Mouse (Mus musculus): Measurements from ENCODE around the gene Eps8l1.

The Eps8l1 gene

DNA sequence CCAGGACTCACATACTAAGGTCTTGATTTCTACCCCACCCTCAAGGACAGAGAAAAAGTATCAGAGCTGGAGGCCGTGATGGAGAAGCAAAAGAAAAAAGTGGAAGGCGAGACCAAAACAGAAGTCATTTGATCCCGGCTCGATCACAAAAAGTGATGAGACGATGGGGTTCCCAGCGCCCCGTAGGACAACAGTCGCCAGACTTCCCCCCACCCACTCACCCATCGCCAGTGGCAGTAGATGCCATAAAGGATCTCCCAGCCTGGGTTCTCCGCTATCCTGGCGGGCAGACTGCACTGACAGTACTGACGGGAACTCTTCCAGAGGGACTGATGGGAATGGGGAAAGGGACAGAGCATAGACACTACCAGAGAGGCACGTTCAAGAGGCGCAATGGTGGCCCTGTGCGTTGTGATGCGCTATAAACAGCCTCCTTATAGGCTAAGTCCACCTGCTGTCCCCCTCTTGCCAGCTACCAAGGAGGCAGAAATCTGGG is 18.4 kb downstream of the Eps8l1 start:
- DNase-seq: no peak

DNA sequence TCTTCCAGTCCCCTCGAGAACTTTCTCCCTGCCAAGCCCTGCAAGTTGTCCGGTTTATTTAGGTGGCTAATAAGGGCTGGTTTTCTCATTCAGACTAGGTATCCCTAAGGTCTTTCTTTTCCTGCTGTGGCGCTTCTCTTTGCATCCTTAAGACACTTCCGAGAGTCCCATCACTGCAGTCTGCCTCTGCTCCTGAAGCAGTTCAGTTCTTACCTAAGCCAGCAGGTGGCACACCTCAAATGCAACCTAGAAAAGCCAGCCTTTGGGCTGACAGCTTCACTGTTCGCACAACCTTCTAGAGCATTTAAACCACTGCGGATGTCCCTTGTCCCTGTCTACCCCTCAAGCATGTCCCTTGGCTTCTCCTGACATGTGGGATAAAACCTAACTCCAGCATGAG is 19.2 kb downstream of the Eps8l1 start:
- peak; percentile 49 for DNase-seq

GRCm38 (mm10) chr7:4482281-4482680 is 21.8 kb downstream of the Eps8l1 start:
- no peak for DNase-seq

DNA sequence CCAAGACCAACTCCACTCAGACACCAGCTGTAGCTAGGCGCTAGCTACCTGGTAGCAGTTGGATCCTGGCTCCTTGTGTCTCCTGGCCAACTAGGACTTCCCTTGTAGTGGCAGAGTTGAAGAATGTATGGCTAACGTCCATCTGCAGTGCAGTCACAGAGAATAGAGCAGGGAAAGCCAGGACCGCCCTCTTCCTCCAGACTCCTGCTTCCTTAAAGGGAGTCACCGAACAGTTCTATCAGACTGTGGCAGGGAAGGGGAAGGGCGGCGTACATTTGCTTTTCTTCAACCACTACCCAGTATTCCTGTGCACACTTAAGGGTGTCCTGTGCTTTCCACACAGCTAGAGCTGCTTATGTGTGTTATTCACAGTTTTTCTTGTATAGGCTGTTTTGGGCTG is 30.8 kb downstream of the Eps8l1 start:
- no peak for DNase-seq

DNA sequence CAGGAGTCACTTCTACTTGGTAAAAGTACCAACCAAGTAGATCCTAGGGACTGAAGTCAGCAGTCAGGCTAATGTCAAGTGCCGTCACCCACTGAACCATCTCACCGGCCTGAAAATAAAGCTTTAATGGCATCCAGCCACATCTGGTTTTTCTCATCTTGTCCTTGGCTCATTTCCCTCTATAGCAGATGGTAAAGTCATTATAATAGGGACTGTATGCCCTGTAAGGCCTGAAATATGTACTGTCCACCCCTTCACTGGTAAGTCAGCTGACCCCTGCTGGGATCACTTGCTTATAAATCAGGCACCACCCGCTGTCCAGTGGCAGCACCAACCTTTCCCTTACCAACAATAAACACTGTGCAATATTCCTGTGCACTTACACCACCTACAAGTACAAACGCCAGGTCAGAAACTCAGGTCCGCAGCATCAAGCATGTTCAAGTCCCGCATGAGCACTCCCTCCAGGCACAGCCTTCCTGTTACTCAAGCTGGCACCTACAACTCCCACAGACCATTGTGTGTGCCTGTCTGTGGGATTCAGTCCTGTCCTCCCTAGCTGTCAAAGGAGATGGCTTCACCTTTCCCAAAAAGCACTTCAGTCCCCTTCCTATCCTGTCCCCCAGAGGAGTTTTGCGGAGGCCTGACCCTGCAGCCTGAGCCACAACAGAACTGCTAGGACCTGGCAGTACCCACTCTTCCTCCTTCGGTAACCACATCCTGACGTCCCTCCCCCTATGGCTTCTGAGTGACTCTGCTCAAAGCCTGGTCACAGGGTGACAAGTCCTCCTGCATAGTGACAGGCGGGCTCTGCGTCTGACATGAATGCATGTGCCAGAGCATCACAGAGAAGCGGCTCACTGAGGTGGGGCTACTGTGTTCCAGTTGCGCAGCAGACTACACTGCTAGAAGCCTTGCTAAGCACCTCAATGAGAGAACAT is 32.1 kb downstream of the Eps8l1 start:
- no peak for DNase-seq

DNA sequence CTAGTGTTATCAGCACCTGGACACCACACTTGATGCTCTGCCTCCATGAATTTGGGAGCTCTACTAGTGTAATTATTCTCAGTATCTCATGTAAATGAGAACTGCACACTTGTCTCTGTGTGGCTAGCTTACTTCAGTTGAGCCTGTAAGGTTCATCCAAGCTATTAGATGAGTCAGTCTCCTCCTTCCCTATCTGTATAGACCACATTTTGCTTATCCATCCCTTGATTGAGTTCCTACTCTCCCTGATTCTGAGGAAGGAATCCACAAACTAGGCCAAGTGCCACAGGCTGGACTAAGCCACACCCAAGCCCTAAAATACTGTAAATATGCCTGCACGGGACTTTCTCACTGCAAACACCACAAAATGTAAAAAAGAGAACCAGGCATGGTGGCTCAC is 33.5 kb downstream of the Eps8l1 start:
- no peak for DNase-seq

- DNase-seq: no peak
Observed at GRCm38 (mm10) chr7:4496468-4496867, 36.0 kb downstream of the Eps8l1 start.

GRCm38 (mm10) chr7:4497271-4497903 is 36.9 kb downstream of the Eps8l1 start:
- no peak for DNase-seq

DNA sequence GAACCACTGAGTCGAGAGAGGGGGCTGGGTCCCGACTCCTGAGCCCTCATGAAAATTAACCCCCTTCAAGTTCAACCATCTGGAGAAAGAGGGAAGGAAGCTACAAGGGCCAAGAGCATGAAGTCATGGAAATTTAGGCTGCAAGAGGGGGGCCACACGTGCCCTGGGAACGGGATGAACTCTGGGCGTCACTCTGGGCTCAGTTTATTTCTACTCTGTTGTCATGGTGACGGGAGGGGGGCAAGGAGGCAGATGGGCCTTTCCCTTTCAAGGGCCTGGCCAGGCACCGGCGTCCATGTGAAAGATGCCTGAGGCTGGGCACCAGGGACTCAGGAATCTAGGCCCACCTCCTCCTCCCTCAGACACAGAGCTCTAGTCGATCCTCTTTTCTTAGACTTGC is 37.8 kb downstream of the Eps8l1 start:
- DNase-seq: no peak

- no peak for DNase-seq
Observed at GRCm38 (mm10) chr7:4499034-4499433, 38.6 kb downstream of the Eps8l1 start.

DNA sequence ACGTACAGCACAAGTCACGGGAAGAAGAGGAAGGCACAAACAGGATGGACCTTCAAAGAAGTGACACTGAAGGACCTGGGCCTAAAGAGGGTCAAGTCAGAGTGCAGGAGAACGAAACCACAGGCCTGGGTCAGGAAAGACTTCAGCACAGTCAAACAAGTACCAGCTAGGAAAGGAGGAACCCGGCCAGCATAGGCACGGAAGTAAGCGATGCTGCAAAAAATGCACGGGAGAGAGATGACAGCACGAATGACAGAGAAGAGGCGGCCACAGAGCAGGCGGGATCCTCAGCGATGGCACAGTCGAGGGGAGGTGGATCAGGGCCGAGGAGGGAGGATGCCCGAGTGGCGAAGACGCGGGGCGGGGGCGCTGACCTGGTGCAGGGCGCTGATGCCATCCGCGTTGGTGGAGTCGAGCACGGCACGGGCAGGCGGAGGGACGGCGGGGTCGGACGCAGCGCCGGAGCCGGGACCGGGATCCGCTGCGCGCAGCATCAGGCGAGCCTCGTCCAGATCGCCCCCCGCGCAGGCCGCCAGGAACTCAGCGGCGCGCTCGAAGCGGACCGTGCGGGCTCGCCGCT is 40.5 kb downstream of the Eps8l1 start:
- peak; percentile 74 for DNase-seq

DNA sequence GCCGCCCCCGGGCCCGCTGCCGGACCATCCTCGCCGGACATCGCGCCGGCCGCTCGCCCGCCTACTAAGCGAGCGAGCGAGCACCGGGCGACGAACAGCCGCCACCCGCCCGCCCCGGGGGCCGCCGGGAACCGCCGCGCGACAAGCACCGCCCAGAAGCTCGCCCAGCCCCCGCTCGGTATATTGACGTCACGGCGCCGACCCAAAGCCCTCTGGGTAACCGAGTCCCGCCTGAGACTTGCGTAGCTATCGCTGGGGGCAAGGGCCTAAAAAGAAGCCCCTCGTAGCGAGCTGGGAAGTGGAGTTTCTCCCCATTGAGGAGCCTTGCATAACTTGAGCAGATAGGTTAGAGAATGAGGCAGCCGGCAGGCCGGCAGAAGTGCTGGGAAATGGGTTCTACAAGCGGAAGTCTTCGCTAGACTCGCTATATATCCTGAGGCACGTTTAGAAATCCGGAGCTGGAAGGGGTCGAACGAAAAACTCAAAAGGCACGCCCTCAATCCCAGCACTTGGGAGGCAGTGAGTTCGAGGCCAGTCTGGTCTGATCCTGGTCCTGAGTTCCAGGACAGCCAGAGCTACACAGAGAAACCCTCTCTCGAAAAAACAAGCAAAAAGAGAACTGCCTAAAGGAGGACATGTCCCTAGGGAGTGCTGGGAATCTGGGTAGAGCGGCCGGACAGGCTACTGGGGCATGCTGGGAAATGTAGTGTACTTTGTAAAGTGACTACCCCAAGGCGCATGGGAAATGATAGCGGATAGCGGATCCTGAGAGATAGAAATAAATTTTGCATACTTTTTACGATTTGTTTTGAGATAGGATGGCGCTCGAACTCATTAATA is 41.3 kb downstream of the Eps8l1 start, which contains the start of gene Ppp1r12c:
Gene Ppp1r12c (minus strand): TSS at position 123 of the 840 bp plus-strand sequence.
- DNase-seq: peak; percentile 95

- DNase-seq: peak; percentile 88
Observed at GRCm38 (mm10) chr7:4502421-4503090, 42.1 kb downstream of the Eps8l1 start.

DNA sequence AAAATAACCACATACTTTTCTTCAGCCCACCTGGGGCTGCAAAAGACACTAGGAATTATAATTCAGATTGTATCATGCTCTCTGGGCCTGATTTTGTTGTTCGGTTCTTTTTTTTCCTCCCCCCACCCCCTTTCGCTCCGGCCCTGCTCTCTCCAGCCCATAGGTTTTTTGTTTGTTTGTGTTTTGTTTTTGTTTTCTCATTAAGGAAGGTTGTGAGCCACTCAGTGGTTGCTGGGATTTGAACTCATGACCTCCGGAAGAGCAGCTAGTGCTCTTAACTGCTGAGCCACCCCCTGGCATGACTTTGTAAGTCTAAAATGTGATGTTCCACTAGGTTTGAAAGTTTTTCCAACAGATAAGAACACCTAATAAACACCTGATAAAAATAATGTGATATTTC is 42.6 kb downstream of the Eps8l1 start:
- DNase-seq: peak; percentile 62

GRCm38 (mm10) chr7:4503858-4504257 is 43.4 kb downstream of the Eps8l1 start:
- no peak for DNase-seq

GRCm38 (mm10) chr7:4504646-4505435 is 44.4 kb downstream of the Eps8l1 start:
- no peak for DNase-seq

DNA sequence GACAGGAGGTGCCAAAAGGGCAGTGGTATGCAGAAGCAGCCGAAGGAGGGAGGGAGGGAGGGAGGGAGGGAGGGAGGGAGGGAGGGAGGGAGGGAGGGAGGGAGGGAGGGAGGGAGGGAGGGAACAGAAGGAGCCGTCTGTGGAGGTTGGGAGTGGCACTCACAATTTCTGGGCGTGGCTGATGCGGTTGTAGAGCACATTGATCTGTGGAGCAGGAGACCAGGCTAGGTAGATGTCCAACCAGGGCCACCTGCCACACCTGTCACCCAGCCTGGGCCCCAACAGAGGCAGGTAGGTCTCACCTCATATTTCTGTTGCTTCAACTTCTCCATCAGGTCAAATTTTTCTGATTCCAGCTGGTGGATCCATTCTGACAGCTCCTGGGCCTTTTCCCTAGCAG is 46.7 kb downstream of the Eps8l1 start:
- no peak for DNase-seq

GRCm38 (mm10) chr7:4508062-4508738 is 47.7 kb downstream of the Eps8l1 start:
- no peak for DNase-seq

GRCm38 (mm10) chr7:4508739-4509116 is 48.3 kb downstream of the Eps8l1 start:
- no peak for DNase-seq

DNA sequence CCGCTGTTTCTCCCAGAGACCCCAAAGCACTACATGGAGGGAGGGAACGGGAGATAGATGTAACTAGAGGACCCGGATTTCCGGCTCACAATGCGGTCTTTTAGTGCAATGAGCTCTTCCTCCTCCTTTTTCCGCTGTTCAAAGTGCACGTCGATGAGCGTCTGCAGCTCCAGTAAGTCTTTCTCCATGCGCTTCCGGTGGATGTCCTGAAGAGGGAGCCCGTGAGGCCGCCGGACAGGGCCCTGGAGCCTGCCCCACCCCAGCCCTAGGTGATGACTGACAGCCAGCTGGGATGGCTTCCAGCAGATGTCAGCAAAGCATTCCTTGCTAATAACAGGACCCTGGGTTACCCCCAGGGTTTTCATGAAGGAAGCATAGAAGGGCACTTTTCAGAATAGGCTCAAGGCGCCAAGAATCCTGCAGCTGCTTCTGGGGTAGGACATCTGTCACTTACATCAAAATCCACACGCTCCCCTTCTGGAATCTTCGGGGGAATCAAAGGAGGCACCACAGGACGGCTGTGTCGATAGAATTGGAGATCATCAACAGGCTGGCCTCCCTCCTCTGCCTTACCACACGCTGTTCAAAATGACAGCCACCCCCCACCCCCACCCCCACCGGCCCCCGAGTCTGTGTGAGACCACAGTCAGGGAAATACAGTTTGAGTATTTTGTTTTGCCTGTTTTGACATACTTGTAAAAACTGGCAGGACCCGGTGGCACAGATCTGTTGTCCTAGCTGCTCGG is 49.6 kb downstream of the Eps8l1 start:
- DNase-seq: no peak
